Mouse (Mus musculus): ENCODE data around the gene Agbl2.

Agbl2 gene

DNA sequence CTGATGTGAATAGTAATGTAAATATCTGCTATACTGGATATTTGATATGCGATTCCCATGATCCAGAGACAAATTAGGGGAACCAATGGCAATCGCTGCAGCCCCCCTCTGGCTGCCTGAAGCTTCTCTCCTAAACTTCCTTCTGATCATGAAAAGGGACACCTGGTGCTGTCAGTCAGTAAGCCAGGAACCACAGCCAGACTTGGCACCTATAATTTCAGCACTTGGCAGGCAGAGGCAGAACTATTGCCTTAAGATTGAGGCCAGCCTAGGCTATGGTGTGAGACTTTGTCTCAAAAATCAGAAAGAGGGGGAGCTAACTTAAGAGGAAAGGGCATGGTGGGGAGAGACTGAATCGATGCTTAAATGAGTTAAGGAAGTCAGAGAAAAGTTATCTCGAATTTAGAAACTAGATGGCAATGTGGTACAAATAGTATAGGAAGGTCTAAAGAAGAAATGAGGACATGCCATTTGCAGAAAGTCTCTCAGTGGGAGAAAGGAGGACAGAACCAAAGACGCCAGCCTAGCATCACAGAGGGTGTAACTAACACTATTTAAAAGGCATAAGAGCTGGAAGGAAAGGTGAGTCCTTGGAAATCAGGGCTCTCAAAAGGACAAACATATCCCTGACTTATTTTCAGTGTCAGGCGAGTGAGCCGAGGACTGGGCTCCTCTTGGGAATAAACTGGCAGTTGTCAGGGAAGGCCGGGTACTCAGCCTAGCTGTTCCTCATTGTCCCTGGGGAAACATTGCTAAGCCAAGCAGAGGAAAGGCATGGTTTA, 88.8 kb downstream of the Agbl2 start:
- DNase-seq (ENCODE audit: low spot score in 2 of 2), result no peak

GRCm38 (mm10) chr2:90874025-90874424, 91.5 kb downstream of the Agbl2 start:
- DNase-seq (ENCODE audit: low spot score in 2 of 2), result no peak

GRCm38 (mm10) chr2:90875239-90875638, 92.7 kb downstream of the Agbl2 start:
- DNase-seq (ENCODE audit: low spot score in 2 of 2), result no peak

GRCm38 (mm10) chr2:90877584-90878259, 95.2 kb downstream of the Agbl2 start:
- DNase-seq (ENCODE audit: low spot score in 2 of 2), result no peak

GRCm38 (mm10) chr2:90879419-90879818, 96.9 kb downstream of the Agbl2 start:
- no peak for DNase-seq (ENCODE audit: low spot score in 2 of 2)

DNA sequence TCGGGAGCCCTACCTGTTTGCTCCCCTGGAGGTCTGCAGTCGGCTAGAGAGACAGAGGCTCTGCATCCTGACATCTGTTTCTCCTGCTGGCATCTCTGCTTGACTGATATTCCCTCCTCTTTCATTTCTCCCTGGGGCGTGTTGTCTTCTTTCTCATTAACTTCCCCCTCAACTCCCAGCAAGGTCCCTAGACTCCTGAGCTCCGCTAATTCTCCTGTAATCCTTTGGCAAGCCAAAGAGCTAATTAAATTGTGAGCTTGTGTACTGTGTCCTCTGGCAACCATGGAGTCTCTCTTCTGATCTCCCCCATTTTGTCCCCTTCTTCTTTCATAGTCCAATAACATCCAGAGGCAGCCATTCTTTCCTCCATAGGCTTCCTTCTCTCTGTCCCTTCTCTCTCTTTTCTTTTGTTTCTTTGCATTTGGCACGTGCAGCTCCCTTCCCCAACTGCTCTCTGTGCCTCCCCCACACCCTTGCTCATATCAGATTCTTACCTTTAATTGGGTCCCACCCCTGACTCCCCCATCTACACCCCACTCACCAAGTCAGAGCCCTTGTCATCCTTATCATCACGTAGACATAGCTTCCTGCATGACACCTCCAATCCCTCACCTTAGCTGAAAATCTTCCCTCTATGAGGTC, 97.7 kb downstream of the Agbl2 start:
- DNase-seq (ENCODE audit: low spot score in 2 of 2), result no peak

DNA sequence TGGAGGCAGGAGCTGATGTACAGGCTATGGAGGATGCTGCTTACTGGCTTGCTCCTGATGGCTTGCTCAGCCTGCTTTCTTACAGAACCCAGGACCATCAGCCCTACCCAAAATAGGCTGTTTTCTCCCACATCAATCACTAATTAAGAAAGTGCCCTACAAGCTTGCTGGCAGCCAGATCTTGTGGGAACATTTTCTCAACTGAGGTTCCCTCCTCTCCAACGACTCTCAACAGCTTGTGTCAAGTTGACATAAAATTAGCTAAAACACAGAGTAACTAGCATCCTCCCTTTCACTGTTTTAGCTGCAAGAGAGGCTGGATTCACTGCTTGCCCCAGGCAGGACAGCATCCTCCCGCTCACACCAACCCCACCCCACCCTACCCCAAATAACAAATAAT, 99.3 kb downstream of the Agbl2 start:
- DNase-seq (ENCODE audit: low spot score in 2 of 2), result no peak
